Mouse (Mus musculus) brain, embryonic 14.5 days (tissue): ENCODE measurements around the gene Utp18. TPM values are rescaled to one million over a fixed set of nuclear protein-coding genes. Genes with fewer than 3 reads are reported as not detected.
"Not testable (repeated sequence)": the region's sequence is repeated elsewhere in the genome, so short reads cannot be mapped to it uniquely, and the experiment has no call there.

Source experiments
- DNase-seq: peaks from one replicate; pipeline ENCODE4 v3.0.0-alpha.2; 2011; ENCODE audit warnings: low read depth
- CTCF ChIP-seq: fragments of 200-500 bp; IDR thresholded peaks from 2 replicates; pipeline ENCODE4 v1.5.1; 2012; ENCODE audit warnings: inconsistent platforms, mild to moderate bottlenecking, moderate library complexity, borderline replicate concordance; ENCODE audit not compliant: insufficient read depth, insufficient read length; ENCODE audit errors: extremely low read depth
- POLR2A ChIP-seq: fragments of 200-500 bp; IDR thresholded peaks from 2 replicates; pipeline ENCODE4 v1.6.1; 2012; ENCODE audit warnings: mild to moderate bottlenecking, inconsistent platforms, borderline replicate concordance; ENCODE audit not compliant: poor library complexity, insufficient read depth, insufficient read length, severe bottlenecking; ENCODE audit errors: extremely low read depth
- polyA plus RNA-seq: library from polyadenylated mRNA; depleted of rRNA; stranded (reverse); fragments of >200 nt; gene quantifications from 2 replicates; pipeline ENCODE4 v1.2.3, GENCODE M21; 2012; rRNA removed

Utp18 gene
- polyA plus RNA-seq: 23.8 and 24.1 TPM in 2 replicates

- peak; percentile 99 for DNase-seq
- no peak for TF ChIP-seq CTCF
- peak; percentile 49; the same call in 1 of the 2 replicates for TF ChIP-seq POLR2A
These were observed at the start of gene Utp18, which contains the start of gene Mbtd1 for GRCm38 (mm10) chr11:93885572-93886410. Gene Utp18, minus strand, starts transcription at chr11:93885766. Gene Mbtd1, plus strand, starts transcription at chr11:93885852.

- no peak for DNase-seq
- TF ChIP-seq CTCF (0 out of 2 replicates have a peak, but pooled peaks have one; percentile 2), POLR2A (no peak)
These were observed 43.5 kb upstream of the Utp18 start for GRCm38 (mm10) chr11:93929106-93929505.

- DNase-seq: not testable (repeated sequence)
These were observed 29.5 kb upstream of the Utp18 start for GRCm38 (mm10) chr11:93915019-93915418.

GRCm38 (mm10) chr11:93911603-93912002 is 26.0 kb upstream of the Utp18 start:
- TF ChIP-seq CTCF (no peak), POLR2A (no peak)
- no peak for DNase-seq

- TF ChIP-seq POLR2A: no peak
- no peak for TF ChIP-seq CTCF
- DNase-seq: no peak
These were observed 23.3 kb upstream of the Utp18 start for GRCm38 (mm10) chr11:93908829-93909228.

GRCm38 (mm10) chr11:93907839-93908238 is 22.3 kb upstream of the Utp18 start:
- TF ChIP-seq POLR2A: no peak
- no peak for TF ChIP-seq CTCF
- no peak for DNase-seq

GRCm38 (mm10) chr11:93906834-93907233 is 21.3 kb upstream of the Utp18 start:
- TF ChIP-seq POLR2A (no peak), CTCF (no peak)
- DNase-seq: no peak

GRCm38 (mm10) chr11:93897732-93898131 is 12.2 kb upstream of the Utp18 start:
- no peak for DNase-seq
- TF ChIP-seq CTCF (no peak), POLR2A (no peak)

GRCm38 (mm10) chr11:93887080-93887447 is 1.5 kb upstream of the Utp18 start:
- TF ChIP-seq CTCF (no peak), POLR2A (no peak)
- peak; percentile 3 for DNase-seq

- TF ChIP-seq POLR2A (no peak), CTCF (no peak)
- peak; percentile 60 for DNase-seq
These were observed 979 bp upstream of the Utp18 start for GRCm38 (mm10) chr11:93886411-93887079.

GRCm38 (mm10) chr11:93884901-93885571 is 530 bp downstream of the Utp18 start:
- DNase-seq: peak; percentile 77

GRCm38 (mm10) chr11:93884068-93884467 is 1.5 kb downstream of the Utp18 start:
- TF ChIP-seq POLR2A (no peak), CTCF (no peak)
- DNase-seq: no peak

More at GRCm38 (mm10) chr11:93884901-93885571, 530 bp downstream of the Utp18 start:
- TF ChIP-seq POLR2A (peak; percentile 55; the same call in 1 of the 2 replicates), CTCF (peak; percentile 7; the same call in 1 of the 2 replicates)

- TF ChIP-seq CTCF: no peak
- TF ChIP-seq POLR2A: no peak
- no peak for DNase-seq
These were observed 22.9 kb downstream of the Utp18 start for GRCm38 (mm10) chr11:93862638-93863037.
